Mouse (Mus musculus): ENCODE results near the gene Commd7.

GRCm38 (mm10) chr2:153670111-153670510 is 37.5 kb upstream of the Commd7 start:
- no peak for TF ChIP-seq POLR2A (IDR thresholded peaks at IDR 0.05; ENCODE audit: borderline replicate concordance, extremely low read depth, insufficient read depth, insufficient read length, poor library complexity, severe bottlenecking)
- TF ChIP-seq CTCF (IDR thresholded peaks at IDR 0.05; ENCODE audit: borderline replicate concordance, extremely low read depth, insufficient read depth, insufficient read length) = no peak
